In the genomic region with DNA sequence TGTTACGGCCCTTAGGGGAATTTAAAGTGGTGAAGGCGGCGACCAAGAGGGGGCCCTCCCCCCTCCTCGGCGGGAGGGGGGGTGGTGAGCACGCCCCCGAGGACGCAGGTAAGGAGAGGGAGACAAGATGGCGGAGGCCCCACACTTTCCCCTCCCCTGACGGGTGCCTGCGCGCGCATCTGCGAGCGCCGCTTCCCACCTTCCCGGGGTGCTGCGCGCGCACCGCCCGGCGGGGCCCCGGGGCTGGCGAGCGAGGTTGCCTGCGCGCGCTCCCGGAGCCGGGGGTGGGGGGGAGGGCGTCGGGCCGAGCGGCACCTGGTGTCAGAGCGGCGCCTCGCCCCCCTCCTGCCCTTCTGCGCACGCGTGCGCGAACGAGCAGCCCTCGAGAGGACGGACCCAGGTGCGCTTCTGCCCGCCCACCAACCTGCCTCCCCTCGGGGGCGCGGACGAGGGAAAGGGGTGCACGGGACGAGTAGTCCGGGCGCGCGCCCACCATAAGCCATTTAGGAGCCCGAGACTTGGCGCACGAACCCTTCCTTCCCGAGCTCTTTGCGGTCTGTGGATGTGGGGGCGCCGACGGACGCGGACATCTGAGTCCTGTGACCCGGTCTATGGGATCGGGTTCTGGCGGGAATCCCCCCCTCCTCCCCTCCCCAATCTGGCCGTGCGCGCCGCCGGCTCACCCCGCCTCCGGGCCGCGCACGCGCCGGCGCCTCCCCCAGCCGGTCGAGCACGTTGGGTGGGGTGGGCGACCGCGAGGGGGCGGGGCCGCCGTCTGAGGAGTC, we compare ENCODE assay signal across 8 mouse cellular contexts. TPM values are rescaled to one million over a fixed set of nuclear protein-coding genes. Genes with fewer than 3 reads are reported as not detected.
DNase-seq lines count a peak whose midpoint lies in the region; ATAC-seq and TF ChIP-seq lines count a peak whose summit lies in the region.

No protein-coding gene starts in this region.

- H3K79me2 ChIP-seq in CH12.LX (replicated peaks; ENCODE audit: control insufficient read depth, extremely low read depth, insufficient read depth, poor library complexity, severe bottlenecking) = peaks cover 47% of the 10 kb centered on the region

- H3K27ac ChIP-seq in CH12.LX (ENCODE audit: insufficient read depth, low read depth) = peak overlapping the region; percentile 98
- peak overlapping the region; percentile 99 for H3K27ac ChIP-seq in forebrain, embryonic 10.5 days
- peak overlapping the region; percentile 99 for H3K27ac ChIP-seq in heart, embryonic 15.5 days
- H3K27ac ChIP-seq in liver, embryonic 13.5 days = peak overlapping the region; percentile 96
- H3K27ac ChIP-seq in stomach, embryonic 14.5 days (ENCODE audit: low read length) = peak overlapping the region; percentile 97

- TF ChIP-seq CTCF in CH12.LX (conservative IDR thresholded peaks at IDR 0.05 in 1 of 2, IDR thresholded peaks at IDR 0.05 in 1 of 2; ENCODE audit: low read depth in 2 of 2, low read length in 2 of 2) = no peak

- ATAC-seq in heart, embryonic 15.5 days (replicated peaks; ENCODE audit: insufficient number of reproducible peaks, insufficient read depth, low FRiP score, low read depth) = peak; percentile 88
- ATAC-seq in liver, embryonic 13.5 days (ENCODE audit: low read depth) = peak; percentile 81
- ATAC-seq in stomach, embryonic 14.5 days (ENCODE audit: insufficient number of reproducible peaks, insufficient read depth, low FRiP score, low read depth) = peak; percentile 84

- TF ChIP-seq POLR2A in CH12.LX (IDR thresholded peaks at IDR 0.05; ENCODE audit: low read depth, low read length) = no peak; the same call in none of the 2 replicates

- TF ChIP-seq EP300 in CH12.LX (IDR thresholded peaks at IDR 0.05; ENCODE audit: low read length) = no peak

- in situ Hi-C loops in CH12.LX (cut with MboI; ENCODE audit: low pct_ligation_motif_present, low pct_unique_long_range_greater_than_20kb, low sequenced_read_pairs) = no loop called here

- H3K9me3 ChIP-seq in CH12.LX (replicated peaks; ENCODE audit: low read length) = no peaks in the 10 kb centered on the region
- H3K9me3 ChIP-seq in forebrain, embryonic 10.5 days = no peaks in the 10 kb centered on the region
- no peaks in the 10 kb centered on the region for H3K9me3 ChIP-seq in heart, embryonic 15.5 days (replicated peaks)
- no peaks in the 10 kb centered on the region for H3K9me3 ChIP-seq in liver, embryonic 13.5 days (replicated peaks)
- no peaks in the 10 kb centered on the region for H3K9me3 ChIP-seq in stomach, embryonic 14.5 days (ENCODE audit: control insufficient read depth, low read depth, low read length)

- dilution Hi-C loops in CH12.LX (cut with MboI; ENCODE audit: extremely low pct_ligation_motif_present, extremely low pct_unique_long_range_greater_than_20kb, low sequenced_read_pairs) = no loop called here

- peak overlapping the region; percentile 77 to 100 (median 78) for H3K4me3 ChIP-seq in CH12.LX (replicated peaks in 1 of 3; ENCODE audit: low read depth in 2 of 3, low read length in 2 of 3, poor library complexity in 1 of 3)
- H3K4me3 ChIP-seq in forebrain, embryonic 10.5 days = peak overlapping the region; percentile 82
- H3K4me3 ChIP-seq in heart, embryonic 15.5 days = peak overlapping the region; percentile 69
- H3K4me3 ChIP-seq in liver, embryonic 13.5 days (replicated peaks) = peak overlapping the region; percentile 96
- peak overlapping the region; percentile 71 for H3K4me3 ChIP-seq in stomach, embryonic 14.5 days (ENCODE audit: low read depth, low read length)

- no peaks in the 10 kb centered on the region for H3K27me3 ChIP-seq in CH12.LX (replicated peaks)
- no peaks in the 10 kb centered on the region for H3K27me3 ChIP-seq in forebrain, embryonic 10.5 days (ENCODE audit: poor library complexity, severe bottlenecking)
- no peaks in the 10 kb centered on the region for H3K27me3 ChIP-seq in heart, embryonic 15.5 days
- no peaks in the 10 kb centered on the region for H3K27me3 ChIP-seq in liver, embryonic 13.5 days
- no peaks in the 10 kb centered on the region for H3K27me3 ChIP-seq in stomach, embryonic 14.5 days (ENCODE audit: control insufficient read depth, insufficient read depth, low read length)

- DNase-seq in CH12.LX (ENCODE audit: extremely low read depth) = peak; percentile 93
- peak; percentile 89 for DNase-seq in c-Kit-positive CD71-negative TER-119-negative erythroid progenitor cells, embryonic 14.5 days (ENCODE audit: low read depth)
- peak; percentile 90 for DNase-seq in forebrain, embryonic 10.5 days (ENCODE audit: extremely low spot score, low spot score)
- DNase-seq in kidney, postnatal 25 days = peak; percentile 86 to 96
- peak; percentile 90 for DNase-seq in liver, embryonic 13.5 days
- DNase-seq in natural killer cell, adult 2 months (ENCODE audit: low spot score in 2 of 2) = peak; percentile 90 to 93

- peaks cover 4 to 25% of the 10 kb centered on the region in 2 experiments for H3K4me1 ChIP-seq in CH12.LX (ENCODE audit: control insufficient read depth in 1 of 2, insufficient read depth in 2 of 2)
- H3K4me1 ChIP-seq in forebrain, embryonic 10.5 days = peaks cover 26% of the 10 kb centered on the region
- H3K4me1 ChIP-seq in heart, embryonic 15.5 days (replicated peaks) = peaks cover 20% of the 10 kb centered on the region
- H3K4me1 ChIP-seq in liver, embryonic 13.5 days (replicated peaks) = peaks cover 43% of the 10 kb centered on the region
- peaks cover 6% of the 10 kb centered on the region; the same call in 1 of the 2 replicates for H3K4me1 ChIP-seq in stomach, embryonic 14.5 days (ENCODE audit: control insufficient read depth, insufficient read depth, low read length)

- WGBS in forebrain, embryonic 10.5 days = under 1% methylated on average over 91 of the region's 93 CpGs
- under 1% methylated on average over 73 of the region's 93 CpGs for WGBS in heart, embryonic 15.5 days
- under 1% methylated on average over 68 of the region's 93 CpGs for WGBS in liver, embryonic 13.5 days (ENCODE audit: insufficient replicate concordance)
- WGBS in stomach, embryonic 14.5 days = under 1% methylated on average over 79 of the region's 93 CpGs

- TF ChIP-seq RAD21 in CH12.LX (IDR thresholded peaks at IDR 0.05; ENCODE audit: low read depth, low read length) = no peak

- peak overlapping the region; percentile 98 for H3K4me2 ChIP-seq in CH12.LX (ENCODE audit: insufficient read depth, low read depth, poor library complexity, severe bottlenecking)
- H3K4me2 ChIP-seq in heart, embryonic 15.5 days = peak overlapping the region; percentile 71
- peak overlapping the region; percentile 92 for H3K4me2 ChIP-seq in liver, embryonic 13.5 days
- peak overlapping the region; percentile 52 for H3K4me2 ChIP-seq in stomach, embryonic 14.5 days (replicated peaks; ENCODE audit: low read depth, low read length)

- peaks cover 21 to 36% of the 10 kb centered on the region in 2 experiments for H3K36me3 ChIP-seq in CH12.LX (replicated peaks in 1 of 2; ENCODE audit: control insufficient read depth in 1 of 2, insufficient read depth in 1 of 2, low read length in 1 of 2)
- H3K36me3 ChIP-seq in forebrain, embryonic 10.5 days (replicated peaks) = peaks cover 47% of the 10 kb centered on the region
- H3K36me3 ChIP-seq in heart, embryonic 15.5 days = peaks cover 27% of the 10 kb centered on the region
- peaks cover 36% of the 10 kb centered on the region for H3K36me3 ChIP-seq in liver, embryonic 13.5 days
- peaks cover 20% of the 10 kb centered on the region for H3K36me3 ChIP-seq in stomach, embryonic 14.5 days (ENCODE audit: control insufficient read depth, insufficient read depth, low read length)

- H3K9ac ChIP-seq in CH12.LX (ENCODE audit: insufficient read depth, low read depth) = peak overlapping the region; percentile 99
- peak overlapping the region; percentile 78 for H3K9ac ChIP-seq in heart, embryonic 15.5 days
- H3K9ac ChIP-seq in liver, embryonic 13.5 days = peak overlapping the region; percentile 95
- peak overlapping the region; percentile 81 for H3K9ac ChIP-seq in stomach, embryonic 14.5 days (replicated peaks; ENCODE audit: low read depth, low read length)

RNA-seq across cellular contexts. Expression of a gene that starts 0.6 kb away (rescaled TPM):
- total RNA-seq in CH12.LX (2012; rRNA removed) (18.5 and 19.9 TPM in 2 replicates), CH12.LX (2014; rRNA removed) (3.4 and 4.1 TPM in 2 replicates)
- 22.2 and 28.1 TPM in 2 replicates for polyA plus RNA-seq in CH12.LX (2012; ENCODE audit: insufficient read length, low read depth)
- polyA plus RNA-seq in forebrain, embryonic 10.5 days (2016; fragmentation: Nextera tagmentation; extraction: Ambion mirVana) = 52.8 and 63.6 TPM in 2 replicates
- polyA plus RNA-seq in heart, embryonic 15.5 days (2015; fragmentation: Nextera tagmentation; extraction: Ambion mirVana) = 25.7 and 41.5 TPM in 2 replicates
- 12.6 and 14.5 TPM in 2 replicates for polyA plus RNA-seq in liver, embryonic 13.5 days (2015; fragmentation: Nextera tagmentation; extraction: Ambion mirVana)
- 60.5 and 65.2 TPM in 2 replicates for polyA plus RNA-seq in stomach, embryonic 14.5 days (2014; fragmentation: Nextera tagmentation; extraction: Ambion mirVana)

RNA-seq across cellular contexts. Expression of a gene that starts 7.0 kb away (rescaled TPM):
- 12.0 and 12.7 TPM in 2 replicates for total RNA-seq in CH12.LX (2012; rRNA removed)
- total RNA-seq in CH12.LX (2014; rRNA removed) = 2.0 and 5.8 TPM in 2 replicates
- polyA plus RNA-seq in CH12.LX (2012; ENCODE audit: insufficient read length, low read depth) = 13.6 and 14.1 TPM in 2 replicates
- 15.9 and 18.4 TPM in 2 replicates for polyA plus RNA-seq in forebrain, embryonic 10.5 days (2016; fragmentation: Nextera tagmentation; extraction: Ambion mirVana)
- 8.2 and 9.0 TPM in 2 replicates for polyA plus RNA-seq in heart, embryonic 15.5 days (2015; fragmentation: Nextera tagmentation; extraction: Ambion mirVana)
- polyA plus RNA-seq in liver, embryonic 13.5 days (2015; fragmentation: Nextera tagmentation; extraction: Ambion mirVana) = 6.1 TPM in 2 replicates
- 20.8 and 22.1 TPM in 2 replicates for polyA plus RNA-seq in stomach, embryonic 14.5 days (2014; fragmentation: Nextera tagmentation; extraction: Ambion mirVana)

RNA-seq across cellular contexts. Expression of a gene that starts 33.4 kb away (rescaled TPM):
- total RNA-seq in CH12.LX (2012; rRNA removed) = 14.4 and 15.4 TPM in 2 replicates
- total RNA-seq in CH12.LX (2014; rRNA removed) = 5.6 and 6.7 TPM in 2 replicates
- polyA plus RNA-seq in CH12.LX (2012; ENCODE audit: insufficient read length, low read depth) = 63.9 and 66.7 TPM in 2 replicates
- polyA plus RNA-seq in forebrain, embryonic 10.5 days (2016; fragmentation: Nextera tagmentation; extraction: Ambion mirVana) = 7.3 and 7.7 TPM in 2 replicates
- polyA plus RNA-seq in heart, embryonic 15.5 days (2015; fragmentation: Nextera tagmentation; extraction: Ambion mirVana) = 7.0 and 9.0 TPM in 2 replicates
- 3.6 and 3.7 TPM in 2 replicates for polyA plus RNA-seq in liver, embryonic 13.5 days (2015; fragmentation: Nextera tagmentation; extraction: Ambion mirVana)
- 14.9 and 18.5 TPM in 2 replicates for polyA plus RNA-seq in stomach, embryonic 14.5 days (2014; fragmentation: Nextera tagmentation; extraction: Ambion mirVana)

RNA-seq across cellular contexts. Expression of a gene that starts 48.8 kb away (rescaled TPM):
- total RNA-seq in CH12.LX (2012; rRNA removed) (0.93 TPM in 1 of 2 replicates, not detected in the other), CH12.LX (2014; rRNA removed) (2.3 and 3.0 TPM in 2 replicates)
- not detected in 2 replicates for polyA plus RNA-seq in CH12.LX (2012; ENCODE audit: insufficient read length, low read depth)
- polyA plus RNA-seq in forebrain, embryonic 10.5 days (2016; fragmentation: Nextera tagmentation; extraction: Ambion mirVana) = 6.2 TPM in 2 replicates
- 2.9 and 4.1 TPM in 2 replicates for polyA plus RNA-seq in heart, embryonic 15.5 days (2015; fragmentation: Nextera tagmentation; extraction: Ambion mirVana)
- 3.3 and 4.0 TPM in 2 replicates for polyA plus RNA-seq in liver, embryonic 13.5 days (2015; fragmentation: Nextera tagmentation; extraction: Ambion mirVana)
- polyA plus RNA-seq in stomach, embryonic 14.5 days (2014; fragmentation: Nextera tagmentation; extraction: Ambion mirVana) = 7.2 and 11.3 TPM in 2 replicates

RNA-seq across cellular contexts. Expression of a gene that starts 53.0 kb away (rescaled TPM):
- total RNA-seq in CH12.LX (2012; rRNA removed) (10.4 and 11.3 TPM in 2 replicates), CH12.LX (2014; rRNA removed) (6.7 and 7.6 TPM in 2 replicates)
- 26.2 and 31.3 TPM in 2 replicates for polyA plus RNA-seq in CH12.LX (2012; ENCODE audit: insufficient read length, low read depth)
- 47.3 and 50.9 TPM in 2 replicates for polyA plus RNA-seq in forebrain, embryonic 10.5 days (2016; fragmentation: Nextera tagmentation; extraction: Ambion mirVana)
- 27.7 and 32.6 TPM in 2 replicates for polyA plus RNA-seq in heart, embryonic 15.5 days (2015; fragmentation: Nextera tagmentation; extraction: Ambion mirVana)
- polyA plus RNA-seq in liver, embryonic 13.5 days (2015; fragmentation: Nextera tagmentation; extraction: Ambion mirVana) = 19.4 and 24.0 TPM in 2 replicates
- 49.9 and 55.0 TPM in 2 replicates for polyA plus RNA-seq in stomach, embryonic 14.5 days (2014; fragmentation: Nextera tagmentation; extraction: Ambion mirVana)

Comparison
In these comparisons a context has a peak if more than half of its experiments do, and no peak if none do; other contexts are left out.
1. Peak in every context shown above with its lines: DNase-seq, ATAC-seq, H3K4me3 ChIP-seq and H3K27ac ChIP-seq.